Mouse (Mus musculus): ENCODE results near the gene Stag1.

- TF ChIP-seq ZNF384 (IDR thresholded peaks at IDR 0.05; ENCODE audit: low read depth, low read length) = no peak
- TF ChIP-seq HCFC1 (IDR thresholded peaks at IDR 0.05; ENCODE audit: borderline replicate concordance, insufficient read depth, low read length) = no peak
- TF ChIP-seq ZC3H11A (IDR thresholded peaks at IDR 0.05; ENCODE audit: borderline replicate concordance, low read depth, low read length) = no peak
- TF ChIP-seq CHD2 (IDR thresholded peaks at IDR 0.05; ENCODE audit: low read depth, low read length) = no peak
Observed at GRCm38 (mm10) chr9:100984381-100985310, 387.0 kb downstream of the Stag1 start.
